Mouse (Mus musculus): ENCODE results near the gene Usf1.

Gene Usf1

GRCm38 (mm10) chr1:171457568-171457967, 46.5 kb downstream of the Usf1 start:
- DNase-seq, result no peak

DNA sequence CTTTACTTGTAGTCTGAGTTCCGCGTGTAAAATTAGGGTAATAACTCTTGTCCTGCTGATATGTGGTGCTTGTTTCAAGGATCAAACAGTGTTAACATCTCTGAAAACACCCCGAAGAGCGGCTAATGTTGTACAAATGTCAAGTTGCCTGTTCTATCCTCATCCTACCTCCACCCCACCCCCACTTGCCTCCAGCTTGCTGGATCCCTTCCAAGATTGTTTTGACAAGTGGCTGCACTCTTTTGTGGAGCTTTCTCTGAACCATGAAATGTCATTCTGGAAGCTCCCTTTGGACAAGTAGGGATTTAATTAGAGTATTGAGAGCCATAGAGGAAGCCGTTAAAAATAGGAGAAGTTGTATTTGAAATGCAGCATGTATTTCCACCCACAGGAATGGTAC, 48.7 kb downstream of the Usf1 start:
- no peak for DNase-seq

- DNase-seq, result no peak
Measured at GRCm38 (mm10) chr1:171460551-171461503, 49.7 kb downstream of the Usf1 start.

DNA sequence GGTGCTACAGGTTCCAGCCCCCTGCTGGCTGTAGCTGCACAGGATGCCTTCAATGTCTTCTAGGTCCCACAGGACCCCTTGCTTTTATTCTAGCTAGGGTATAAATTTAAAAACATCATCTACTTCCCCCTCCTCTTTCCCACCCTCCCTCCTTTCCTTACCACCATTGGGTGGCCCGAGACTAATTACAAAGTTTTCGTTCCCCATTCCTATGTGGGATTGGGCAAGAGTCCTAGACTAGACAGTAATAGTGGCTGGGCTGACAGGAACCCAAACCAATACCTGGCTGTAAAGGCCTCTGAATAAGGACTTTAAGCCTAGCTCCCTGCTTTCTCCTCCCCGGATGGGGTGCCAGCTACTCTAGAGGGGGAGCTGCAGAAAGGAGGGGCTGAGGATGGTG, 52.0 kb downstream of the Usf1 start:
- no peak for DNase-seq

- DNase-seq, result no peak
Measured at GRCm38 (mm10) chr1:171465749-171466412, 54.8 kb downstream of the Usf1 start.

DNA sequence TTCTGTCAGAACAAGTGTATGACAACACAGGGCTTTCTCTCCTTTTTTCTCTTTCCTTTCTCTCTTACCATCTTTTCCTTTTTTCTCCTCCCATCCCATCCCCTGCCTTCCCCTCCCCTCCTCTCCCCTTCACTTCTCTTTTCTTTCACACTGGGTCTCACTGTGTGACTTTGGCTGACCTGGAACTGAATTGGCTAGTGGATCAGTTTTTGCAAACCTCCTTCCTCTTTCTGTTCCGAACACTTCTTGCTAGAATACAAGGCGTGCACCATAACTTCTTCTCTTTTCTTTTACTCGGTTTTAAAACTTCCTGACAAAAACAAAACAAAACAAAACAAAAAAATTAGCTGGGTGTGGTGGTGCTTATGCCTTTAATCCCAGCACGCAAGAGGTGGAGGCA, 55.5 kb downstream of the Usf1 start:
- no peak for DNase-seq
